Comparison of ENCODE assay signal across 10 mouse cellular contexts in the genomic region with DNA sequence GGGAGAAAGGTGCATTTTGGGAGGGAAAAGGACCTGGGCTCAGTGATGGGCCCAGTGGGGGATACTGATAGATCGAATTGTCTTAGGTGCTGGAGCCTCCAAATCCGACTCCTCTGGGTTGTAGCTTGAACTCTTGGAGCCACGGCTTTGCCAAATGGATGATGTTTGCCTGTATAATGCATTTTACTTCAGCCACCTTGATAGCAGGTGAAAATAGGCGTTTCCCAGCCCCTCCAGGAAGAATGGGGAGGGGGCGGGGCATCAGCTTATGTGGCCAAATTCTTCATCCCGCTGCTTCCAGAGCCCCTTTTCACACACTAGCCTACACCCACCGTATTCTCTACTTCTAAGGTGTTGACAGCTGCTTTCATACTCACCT. TPM values are rescaled to one million over a fixed set of nuclear protein-coding genes. Genes with fewer than 3 reads are reported as not detected.
DNase-seq lines count a peak whose midpoint lies in the region; ATAC-seq lines count a peak whose summit lies in the region.
"Had no signal": no experiment of that assay in that cellular context is flagged by ENCODE, and none has a peak within 500 bp of the region (broad histone marks: within the 10 kb centered on the region; RNA-seq: fewer than 3 reads in every experiment).

No protein-coding gene starts in this region.

- peak overlapping the region; percentile 83 for H3K4me3 ChIP-seq in heart, embryonic 16.5 days (ENCODE audit: low read length)
- peak overlapping the region; percentile 77 for H3K4me3 ChIP-seq in embryonic facial prominence, embryonic 13.5 days
- H3K4me3 ChIP-seq in hindbrain, embryonic 13.5 days, result peak overlapping the region; percentile 68
- H3K4me3 ChIP-seq in midbrain, embryonic 14.5 days (replicated peaks; ENCODE audit: low read depth, low read length), result peak overlapping the region; percentile 86

- H3K9me3 ChIP-seq in heart, embryonic 16.5 days (replicated peaks; ENCODE audit: control insufficient read depth, low read length), result no peaks in the 10 kb centered on the region
- no peaks in the 10 kb centered on the region for H3K9me3 ChIP-seq in embryonic facial prominence, embryonic 13.5 days
- H3K9me3 ChIP-seq in hindbrain, embryonic 13.5 days, result no peaks in the 10 kb centered on the region
- no peaks in the 10 kb centered on the region for H3K9me3 ChIP-seq in midbrain, embryonic 14.5 days (ENCODE audit: control insufficient read depth, low read length)

- H3K36me3 ChIP-seq in heart, embryonic 16.5 days (ENCODE audit: control insufficient read depth, insufficient read depth), result no peaks in the 10 kb centered on the region
- H3K36me3 ChIP-seq in embryonic facial prominence, embryonic 13.5 days, result no peaks in the 10 kb centered on the region
- 0 out of 2 replicates have a peak, but pooled peaks cover 3% of the 10 kb centered on the region for H3K36me3 ChIP-seq in hindbrain, embryonic 13.5 days
- no peaks in the 10 kb centered on the region for H3K36me3 ChIP-seq in midbrain, embryonic 14.5 days (ENCODE audit: control insufficient read depth, insufficient read depth, low read length)

- no peaks in the 10 kb centered on the region for H3K27me3 ChIP-seq in heart, embryonic 16.5 days (ENCODE audit: control insufficient read depth, insufficient read depth, low read length)
- no peaks in the 10 kb centered on the region for H3K27me3 ChIP-seq in embryonic facial prominence, embryonic 13.5 days
- no peaks in the 10 kb centered on the region for H3K27me3 ChIP-seq in hindbrain, embryonic 13.5 days
- no peaks in the 10 kb centered on the region for H3K27me3 ChIP-seq in midbrain, embryonic 14.5 days (ENCODE audit: control insufficient read depth, insufficient read depth, low read length)

- no peak for ATAC-seq in heart, embryonic 16.5 days (replicated peaks; ENCODE audit: extremely low read depth, insufficient read depth, low FRiP score)
- no peak for ATAC-seq in embryonic facial prominence, embryonic 13.5 days (ENCODE audit: insufficient number of reproducible peaks, insufficient read depth, low FRiP score, low TSS enrichment, low read depth)
- ATAC-seq in hindbrain, embryonic 13.5 days (ENCODE audit: low FRiP score), result no peak
- no peak for ATAC-seq in midbrain, embryonic 14.5 days (ENCODE audit: low FRiP score, low TSS enrichment)

- no peak for DNase-seq in heart, adult 18-20 months
- DNase-seq in midbrain, embryonic 14.5 days, result peak; percentile 22
- no peak for DNase-seq in frontal cortex, postnatal 25 days (ENCODE audit: low spot score in 2 of 2)
- DNase-seq in retina, postnatal 1 day, result no peak
- DNase-seq in left cerebral cortex, postnatal 25 days (ENCODE audit: low spot score in 2 of 2), result no peak
- DNase-seq: adrenal gland, postnatal 10 days; lung, postnatal 36 days had no signal

- intact Hi-C loops in left cerebral cortex, postnatal 25 days (cut with DNase I), result no loop called here

- peak overlapping the region; percentile 81 for H3K4me2 ChIP-seq in heart, embryonic 16.5 days (ENCODE audit: low read depth, low read length)
- H3K4me2 ChIP-seq in embryonic facial prominence, embryonic 13.5 days, result peak overlapping the region; percentile 92
- peak overlapping the region; percentile 78 for H3K4me2 ChIP-seq in hindbrain, embryonic 13.5 days
- H3K4me2 ChIP-seq in midbrain, embryonic 14.5 days (ENCODE audit: low read length), result peak overlapping the region; percentile 77

- WGBS in heart, embryonic 16.5 days, result 25% methylated on average over 7 of the region's 7 CpGs
- WGBS in embryonic facial prominence, embryonic 13.5 days, result 8% methylated on average over 7 of the region's 7 CpGs
- 17% methylated on average over 7 of the region's 7 CpGs for WGBS in hindbrain, embryonic 13.5 days
- WGBS in midbrain, embryonic 14.5 days, result 11% methylated on average over 7 of the region's 7 CpGs

- H3K9ac ChIP-seq in heart, embryonic 16.5 days (ENCODE audit: low read length), result peak overlapping the region; percentile 85; the same call in 1 of the 2 replicates
- peak overlapping the region; percentile 91 for H3K9ac ChIP-seq in embryonic facial prominence, embryonic 13.5 days
- H3K9ac ChIP-seq in hindbrain, embryonic 13.5 days, result peak overlapping the region; percentile 88
- peak overlapping the region; percentile 98 for H3K9ac ChIP-seq in midbrain, embryonic 14.5 days (replicated peaks; ENCODE audit: low read length)

- peaks cover 8% of the 10 kb centered on the region for H3K4me1 ChIP-seq in heart, embryonic 16.5 days (ENCODE audit: control insufficient read depth, insufficient read depth, low read length)
- peaks cover 35% of the 10 kb centered on the region for H3K4me1 ChIP-seq in embryonic facial prominence, embryonic 13.5 days
- H3K4me1 ChIP-seq in hindbrain, embryonic 13.5 days (replicated peaks), result peaks cover 35% of the 10 kb centered on the region
- peaks cover 28% of the 10 kb centered on the region for H3K4me1 ChIP-seq in midbrain, embryonic 14.5 days (ENCODE audit: control insufficient read depth, insufficient read depth, low read length)

- no peak overlapping the region for H3K27ac ChIP-seq in heart, embryonic 16.5 days (ENCODE audit: low read length)
- peak overlapping the region; percentile 94 for H3K27ac ChIP-seq in embryonic facial prominence, embryonic 13.5 days
- peak overlapping the region; percentile 93 for H3K27ac ChIP-seq in hindbrain, embryonic 13.5 days
- H3K27ac ChIP-seq in midbrain, embryonic 14.5 days (replicated peaks; ENCODE audit: low read depth, low read length), result peak overlapping the region; percentile 93; the same call in 1 of the 2 replicates

RNA-seq across cellular contexts. Expression of a gene that starts 12.6 kb away (rescaled TPM):
- polyA plus RNA-seq in heart, embryonic 16.5 days (2015; fragmentation: Nextera tagmentation; extraction: Ambion mirVana), result 0.55 and 0.59 TPM in 2 replicates
- 1 to 10 TPM; 1.2 TPM for total RNA-seq in heart, adult 18-20 months (2021)
- polyA plus RNA-seq in embryonic facial prominence, embryonic 13.5 days (2015; fragmentation: Nextera tagmentation; extraction: Ambion mirVana), result 1.9 and 2.1 TPM in 2 replicates
- 3.4 and 3.6 TPM in 2 replicates for polyA plus RNA-seq in hindbrain, embryonic 13.5 days (2015; fragmentation: Nextera tagmentation; extraction: Ambion mirVana)
- polyA plus RNA-seq in midbrain, embryonic 14.5 days (2014; fragmentation: Nextera tagmentation; extraction: Ambion mirVana), result 6.2 and 7.5 TPM in 2 replicates
- 1 to 10 TPM; 7.5 to 8.6 TPM for total RNA-seq in left cerebral cortex, postnatal 25 days (2021)

RNA-seq across cellular contexts. Expression of a gene that starts 46.2 kb away (rescaled TPM):
- polyA plus RNA-seq in heart, embryonic 16.5 days (2015; fragmentation: Nextera tagmentation; extraction: Ambion mirVana), result 93.4 and 94.0 TPM in 2 replicates
- total RNA-seq in heart, adult 18-20 months (2021), result 10 to 100 TPM; 34.6 to 45.4 TPM
- 112 TPM in 2 replicates for polyA plus RNA-seq in embryonic facial prominence, embryonic 13.5 days (2015; fragmentation: Nextera tagmentation; extraction: Ambion mirVana)
- 130 and 141 TPM in 2 replicates for polyA plus RNA-seq in hindbrain, embryonic 13.5 days (2015; fragmentation: Nextera tagmentation; extraction: Ambion mirVana)
- 145 and 150 TPM in 2 replicates for polyA plus RNA-seq in midbrain, embryonic 14.5 days (2014; fragmentation: Nextera tagmentation; extraction: Ambion mirVana)
- total RNA-seq in left cerebral cortex, postnatal 25 days (2021), result 10 to 100 TPM; 59.0 to 60.6 TPM
